Mouse (Mus musculus) spleen, adult 2 months (tissue): ENCODE measurements around the gene Spta1. TPM values are rescaled to one million over a fixed set of nuclear protein-coding genes. Genes with fewer than 3 reads are reported as not detected.

Source experiments
- DNase-seq, 2 experiments: peaks; one replicate each; pipeline versions ENCODE4 v3.0.0 to v3.0.0-alpha.2; 2012 to 2021; ENCODE audit warnings: low spot score in 2 of 2, low read depth in 1 of 2
- H3K27ac ChIP-seq: fragments of 200-500 bp; 2 replicates; pipeline ENCODE4 v1.5.1; 2012; ENCODE audit warnings: low read length, inconsistent platforms; ENCODE audit not compliant: insufficient read depth
- H3K27me3 ChIP-seq: fragments of 200-500 bp; 2 replicates; pipeline ENCODE4 v1.6.1; 2012; ENCODE audit warnings: mild to moderate bottlenecking, moderate library complexity, low read length, inconsistent platforms; ENCODE audit not compliant: control insufficient read depth, insufficient read depth
- H3K36me3 ChIP-seq: fragments of 200-500 bp; 2 replicates; pipeline ENCODE4 v1.6.1; 2012; ENCODE audit warnings: mild to moderate bottlenecking, low read length, inconsistent platforms; ENCODE audit not compliant: control insufficient read depth, insufficient read depth
- H3K4me1 ChIP-seq: fragments of 200-500 bp; 2 replicates; pipeline ENCODE4 v1.6.1; 2011; ENCODE audit warnings: inconsistent platforms; ENCODE audit not compliant: control insufficient read depth, insufficient read depth, insufficient read length
- H3K4me3 ChIP-seq: fragments of 200-500 bp; 2 replicates; pipeline ENCODE4 v1.5.1; 2011; ENCODE audit warnings: mild to moderate bottlenecking, inconsistent platforms; ENCODE audit not compliant: insufficient read depth, insufficient read length; ENCODE audit errors: extremely low read depth
- CTCF ChIP-seq: fragments of 200-500 bp; IDR thresholded peaks from 2 replicates; pipeline ENCODE4 v1.5.1; 2011; ENCODE audit warnings: mild to moderate bottlenecking, inconsistent platforms; ENCODE audit not compliant: insufficient read depth, insufficient read length, insufficient replicate concordance; ENCODE audit errors: extremely low read depth
- POLR2A ChIP-seq: fragments of 200-500 bp; IDR thresholded peaks from 2 replicates; pipeline ENCODE4 v1.6.1; 2011; ENCODE audit warnings: low read depth, low read length, inconsistent platforms
- WGBS: fragments of 180-500 bp; shearing (Covaris S2); methylation state at CpG from one replicate; pipeline ENCODE4 v1.1.7; 2018; 5-methylcytosine and 5-hydroxymethylcytosine counted together
- polyA plus RNA-seq: library from polyadenylated mRNA; depleted of rRNA; stranded (reverse); fragments of >200 nt; gene quantifications from 2 replicates; pipeline ENCODE4 v1.2.3, GENCODE M21; 2012; rRNA removed

The Spta1 gene
- polyA plus RNA-seq, 1 experiment: 3.2 TPM

- TF ChIP-seq POLR2A (no peak), CTCF (no peak)
- 80% methylated on average over 2 of the region's 2 CpGs for WGBS
- H3K36me3 ChIP-seq: no peaks in the 10 kb centered on the region
Measured at GRCm38 (mm10) chr1:174250376-174250775, 77.8 kb downstream of the Spta1 start.

GRCm38 (mm10) chr1:174251961-174252360, 79.4 kb downstream of the Spta1 start, which contains the start of gene Olfr419:
TSS of gene Olfr419 (minus strand) at chr1:174252061.
- Histone ChIP-seq H3K4me1 (no peaks in the 10 kb centered on the region), H3K27me3 (no peaks in the 10 kb centered on the region; the same call in 1 of the 2 replicates), H3K27ac (no peak within 1 kb of the TSS), H3K36me3 (no peaks in the 10 kb centered on the region), H3K4me3 (no peak within 1 kb of the TSS)
- no peak for DNase-seq
- 89% methylated on average over 3 of the region's 3 CpGs for WGBS
- TF ChIP-seq CTCF (no peak), POLR2A (no peak)

More at GRCm38 (mm10) chr1:174250376-174250775, 77.8 kb downstream of the Spta1 start:
- H3K27ac ChIP-seq: no peak overlapping the region
- H3K27me3 ChIP-seq: no peaks in the 10 kb centered on the region; the same call in 1 of the 2 replicates
- no peak overlapping the region for H3K4me3 ChIP-seq
- no peaks in the 10 kb centered on the region for H3K4me1 ChIP-seq
- no peak for DNase-seq

GRCm38 (mm10) chr1:174267816-174268215, 95.2 kb downstream of the Spta1 start:
- H3K4me1 ChIP-seq: no peaks in the 10 kb centered on the region
- DNase-seq: no peak
- no peak for TF ChIP-seq CTCF
- no peak for TF ChIP-seq POLR2A
- 96% methylated on average over 4 of the region's 4 CpGs for WGBS
- no peak overlapping the region for H3K27ac ChIP-seq
- no peaks in the 10 kb centered on the region for H3K27me3 ChIP-seq
- H3K36me3 ChIP-seq: no peaks in the 10 kb centered on the region
- H3K4me3 ChIP-seq: no peak overlapping the region

GRCm38 (mm10) chr1:174269162-174269561, 96.6 kb downstream of the Spta1 start:
- no peaks in the 10 kb centered on the region for H3K4me1 ChIP-seq
- H3K27ac ChIP-seq: no peak overlapping the region
- no peaks in the 10 kb centered on the region for H3K36me3 ChIP-seq
- no peak overlapping the region for H3K4me3 ChIP-seq
- DNase-seq: no peak
- TF ChIP-seq CTCF (no peak), POLR2A (no peak)
- H3K27me3 ChIP-seq: no peaks in the 10 kb centered on the region
- 65% methylated on average over 4 of the region's 4 CpGs for WGBS

- Histone ChIP-seq H3K27me3 (no peaks in the 10 kb centered on the region), H3K4me1 (no peaks in the 10 kb centered on the region), H3K27ac (no peak overlapping the region), H3K36me3 (no peaks in the 10 kb centered on the region), H3K4me3 (no peak overlapping the region)
- TF ChIP-seq CTCF: no peak
- TF ChIP-seq POLR2A: no peak
- 89% methylated on average over 3 of the region's 3 CpGs for WGBS
- DNase-seq: no peak
Measured at GRCm38 (mm10) chr1:174270643-174271042, 98.1 kb downstream of the Spta1 start.

Other genes starting within 250 kb of the Spta1 start
- gene Mndal, start 230.3 kb upstream of the Spta1 start, polyA plus RNA-seq: 8.7 and 20.9 TPM in 2 replicates
- 23.4 and 29.8 TPM in 2 replicates for gene Ifi203, start 230.1 kb upstream of the Spta1 start, polyA plus RNA-seq
- gene Ifi202b, start 190.0 kb upstream of the Spta1 start, polyA plus RNA-seq: 0.13 TPM in 1 of 2 replicates, not detected in the other
- 1.2 and 1.9 TPM in 2 replicates for gene Ifi205, start 141.0 kb upstream of the Spta1 start, polyA plus RNA-seq
- gene Olfr433, start 132.1 kb upstream of the Spta1 start, polyA plus RNA-seq: 0.99 and 2.5 TPM in 2 replicates
- 0.08 and 2.7 TPM in 2 replicates for gene Olfr432, start 123.6 kb upstream of the Spta1 start, polyA plus RNA-seq
- gene Olfr430, start 106.2 kb upstream of the Spta1 start, polyA plus RNA-seq: not detected in 2 replicates
- not detected in 2 replicates for gene Olfr429, start 88.4 kb upstream of the Spta1 start, polyA plus RNA-seq
- gene Olfr427, start 75.9 kb upstream of the Spta1 start, polyA plus RNA-seq: not detected in 2 replicates
- gene Olfr231, start 51.6 kb upstream of the Spta1 start, polyA plus RNA-seq: not detected in 2 replicates
- not detected in 2 replicates for gene Olfr424, start 41.3 kb upstream of the Spta1 start, polyA plus RNA-seq
- not detected in 2 replicates for gene Olfr420, start 17.1 kb upstream of the Spta1 start, polyA plus RNA-seq
- not detected in 2 replicates for gene Olfr419, start 79.3 kb downstream of the Spta1 start, polyA plus RNA-seq
- gene Mptx1, start 157.7 kb downstream of the Spta1 start, polyA plus RNA-seq: not detected in 2 replicates
- gene Olfr417, start 192.3 kb downstream of the Spta1 start, polyA plus RNA-seq: not detected in 2 replicates
- not detected in 2 replicates for gene Olfr248, start 218.3 kb downstream of the Spta1 start, polyA plus RNA-seq